Mouse (Mus musculus) hindbrain, embryonic 13.5 days (tissue): ENCODE data around the gene Pex11g. TPM values are rescaled to one million over a fixed set of nuclear protein-coding genes. Genes with fewer than 3 reads are reported as not detected.

ENCODE experiments used
- ATAC-seq: fragments of 200-750 bp; cut with Nextera tagmentation; 2 replicates; pipeline ENCODE4 v1.8.0; 2017; ENCODE audit warnings: moderate TSS enrichment; ENCODE audit not compliant: low FRiP score
- H3K27ac ChIP-seq: fragments of 300-500 bp; sonication (generic); 2 replicates; pipeline ENCODE4 v1.5.1; 2015; ENCODE audit warnings: inconsistent platforms, mild to moderate bottlenecking, moderate library complexity
- H3K27me3 ChIP-seq: fragments of 300-500 bp; sonication (generic); 2 replicates; pipeline ENCODE4 v1.6.1; 2015; ENCODE audit warnings: mild to moderate bottlenecking, inconsistent platforms
- H3K36me3 ChIP-seq: fragments of 300-500 bp; sonication (generic); 2 replicates; pipeline ENCODE4 v1.6.1; 2015; ENCODE audit warnings: mild to moderate bottlenecking, inconsistent platforms
- H3K4me1 ChIP-seq: fragments of 300-500 bp; sonication (generic); replicated peaks from 2 replicates; pipeline ENCODE4 v1.6.1; 2015; ENCODE audit warnings: inconsistent platforms
- H3K4me2 ChIP-seq: fragments of 300-500 bp; sonication (generic); 2 replicates; pipeline ENCODE4 v1.6.1; 2015; ENCODE audit warnings: inconsistent platforms, mild to moderate bottlenecking, moderate library complexity
- H3K4me3 ChIP-seq: fragments of 300-500 bp; sonication (generic); 2 replicates; pipeline ENCODE4 v1.5.1; 2015; ENCODE audit warnings: mild to moderate bottlenecking, inconsistent platforms
- H3K9ac ChIP-seq: fragments of 300-500 bp; sonication (generic); 2 replicates; pipeline ENCODE4 v1.6.1; 2015; ENCODE audit warnings: mild to moderate bottlenecking, inconsistent platforms
- H3K9me3 ChIP-seq: fragments of 300-500 bp; sonication (generic); 2 replicates; pipeline ENCODE4 v1.6.1; 2016; ENCODE audit warnings: inconsistent platforms
- WGBS: fragments of 180-500 bp; shearing (Covaris S2); methylation state at CpG from one replicate; pipeline ENCODE4 v1.1.7; 2015; 5-methylcytosine and 5-hydroxymethylcytosine counted together
- polyA plus RNA-seq: library from polyadenylated mRNA; unstranded; fragments of >200 nt; fragmentation: Nextera tagmentation; extraction: Ambion mirVana; gene quantifications from 2 replicates; pipeline ENCODE4 v1.2.1, GENCODE M21; 2015

Gene Pex11g
- polyA plus RNA-seq, 1 experiment from 2014 or later: 4.2 TPM

DNA sequence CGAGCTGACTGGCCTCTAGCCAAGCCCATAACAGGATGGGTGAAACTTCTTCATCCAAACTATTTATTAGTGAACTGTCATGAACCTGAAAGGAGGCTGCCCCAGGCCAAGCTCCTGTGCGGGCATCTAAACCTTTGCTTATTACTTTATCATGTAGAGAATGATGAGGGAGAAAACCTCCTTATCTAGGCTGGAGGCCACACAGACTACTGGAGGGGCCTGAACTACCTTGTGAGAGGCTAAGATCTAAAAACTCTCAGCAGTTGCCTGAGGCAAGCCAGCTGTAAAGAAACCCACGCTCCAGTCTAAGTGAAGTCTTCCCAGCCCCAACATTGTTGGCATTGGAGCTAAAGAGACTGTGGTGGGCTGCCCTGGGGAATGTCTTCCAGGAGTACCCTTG, 60.1 kb downstream of the Pex11g start:
- Histone ChIP-seq H3K27me3 (no peaks in the 10 kb centered on the region), H3K36me3 (peaks cover 7% of the 10 kb centered on the region; the same call in 1 of the 2 replicates), H3K9ac (no peak overlapping the region), H3K4me3 (no peak overlapping the region), H3K9me3 (no peaks in the 10 kb centered on the region), H3K27ac (no peak overlapping the region), H3K4me1 (no peaks in the 10 kb centered on the region), H3K4me2 (no peak overlapping the region)
- no peak for ATAC-seq
- WGBS: 94% methylated on average over 3 of the region's 3 CpGs

Other genes starting within 250 kb of the Pex11g start
- gene Insr, start 188.1 kb downstream of the Pex11g start, polyA plus RNA-seq: 54.5 and 56.1 TPM in 2 replicates
- gene A430078G23Rik, start 114.3 kb downstream of the Pex11g start, polyA plus RNA-seq: not detected in 2 replicates
- gene Arhgef18, start 74.7 kb downstream of the Pex11g start, polyA plus RNA-seq: 10.0 and 12.0 TPM in 2 replicates
- 0.30 and 0.54 TPM in 2 replicates for gene Tex45, start 3.2 kb upstream of the Pex11g start, polyA plus RNA-seq
- 77.4 and 79.9 TPM in 2 replicates for gene Zfp358, start 25.5 kb upstream of the Pex11g start, polyA plus RNA-seq
- 90.1 and 92.0 TPM in 2 replicates for gene Mcoln1, start 32.8 kb upstream of the Pex11g start, polyA plus RNA-seq
- 34.8 and 37.3 TPM in 2 replicates for gene Pnpla6, start 47.7 kb upstream of the Pex11g start, polyA plus RNA-seq
- 0.36 and 0.62 TPM in 2 replicates for gene C330021F23Rik, start 100.3 kb upstream of the Pex11g start, polyA plus RNA-seq
- gene Camsap3, start 119.6 kb upstream of the Pex11g start, polyA plus RNA-seq: 37.0 and 38.2 TPM in 2 replicates
- 52.1 and 55.5 TPM in 2 replicates for gene Xab2, start 153.6 kb upstream of the Pex11g start, polyA plus RNA-seq
- gene Pet100, start 153.9 kb upstream of the Pex11g start, polyA plus RNA-seq: 116 and 122 TPM in 2 replicates
- gene Pcp2, start 157.9 kb upstream of the Pex11g start, polyA plus RNA-seq: 0.23 and 0.45 TPM in 2 replicates
- 32.1 and 34.9 TPM in 2 replicates for gene Stxbp2, start 163.3 kb upstream of the Pex11g start, polyA plus RNA-seq
- 0.16 and 0.65 TPM in 2 replicates for gene Retn, start 188.1 kb upstream of the Pex11g start, polyA plus RNA-seq
- gene Mcemp1, start 198.1 kb upstream of the Pex11g start, polyA plus RNA-seq: 0.10 TPM in 1 of 2 replicates, not detected in the other
- 14.6 and 16.8 TPM in 2 replicates for gene Fcor, start 204.7 kb upstream of the Pex11g start, polyA plus RNA-seq
- 53.4 and 57.9 TPM in 2 replicates for gene Trappc5, start 208.6 kb upstream of the Pex11g start, polyA plus RNA-seq
- gene Fcer2a, start 226.5 kb upstream of the Pex11g start, polyA plus RNA-seq: 0.36 and 0.51 TPM in 2 replicates